Mouse (Mus musculus) CH12.LX (cell line): ENCODE data around the gene Dtx1. TPM values are rescaled to one million over a fixed set of nuclear protein-coding genes. Genes with fewer than 3 reads are reported as not detected.
A peak's percentile ranks its signal among the peaks of the same experiment; 100 is the strongest.

Experiments used
- DNase-seq: peaks from one replicate; pipeline ENCODE4 v3.0.0-alpha.2; 2013; ENCODE audit errors: extremely low read depth
- H3K27ac ChIP-seq: 2 replicates; pipeline ENCODE4 v1.5.1; 2012; ENCODE audit warnings: low read depth, mild to moderate bottlenecking, control low read depth, moderate library complexity; ENCODE audit not compliant: insufficient read depth
- H3K27me3 ChIP-seq: replicated peaks from 2 replicates; pipeline ENCODE3; 2012; ENCODE audit warnings: inconsistent platforms
- H3K36me3 ChIP-seq, 2 experiments: replicated peaks in 1 of 2; 2 replicates each; pipeline versions ENCODE3 to v1.6.1; 2012; ENCODE audit warnings: inconsistent platforms in 1 of 2, low read length in 1 of 2, mild to moderate bottlenecking in 1 of 2, mixed read lengths in 1 of 2, moderate library complexity in 1 of 2; ENCODE audit not compliant: control insufficient read depth in 1 of 2, insufficient read depth in 1 of 2
- H3K4me1 ChIP-seq, 2 experiments: 2 replicates each; pipeline ENCODE4 v1.6.1; 2012; ENCODE audit warnings: inconsistent platforms in 1 of 2, moderate library complexity in 1 of 2; ENCODE audit not compliant: insufficient read depth in 2 of 2, control insufficient read depth in 1 of 2
- H3K4me2 ChIP-seq: 2 replicates; pipeline ENCODE4 v1.6.1; 2012; ENCODE audit warnings: low read depth, mild to moderate bottlenecking, control low read depth; ENCODE audit not compliant: poor library complexity, insufficient read depth, severe bottlenecking
- H3K4me3 ChIP-seq, 3 experiments: fragments of 150-350 bp in 1 of 3; sonication (generic) in 1 of 3; replicated peaks in 1 of 3; 2 replicates each; pipeline versions ENCODE3 to v1.5.1; 2011 to 2012; ENCODE audit warnings: low read depth in 2 of 3, low read length in 2 of 3, mild to moderate bottlenecking in 2 of 3, moderate library complexity in 2 of 3, control low read depth in 1 of 3, improper control_type of control experiment in 1 of 3, inconsistent platforms in 1 of 3, mixed read lengths in 1 of 3; ENCODE audit not compliant: poor library complexity in 1 of 3
- H3K79me2 ChIP-seq: replicated peaks from 2 replicates; pipeline ENCODE4 v1.6.1; 2012; ENCODE audit warnings: mild to moderate bottlenecking, moderate library complexity; ENCODE audit not compliant: control insufficient read depth, poor library complexity, insufficient read depth, severe bottlenecking; ENCODE audit errors: extremely low read depth
- H3K9ac ChIP-seq: 2 replicates; pipeline ENCODE4 v1.6.1; 2012; ENCODE audit warnings: low read depth, mild to moderate bottlenecking, control low read depth, moderate library complexity; ENCODE audit not compliant: insufficient read depth
- H3K9me3 ChIP-seq: replicated peaks from 2 replicates; pipeline ENCODE3; 2012; ENCODE audit warnings: low read length, inconsistent platforms, mixed read lengths
- CHD2 ChIP-seq: IDR thresholded peaks from 2 replicates; pipeline ENCODE4 v1.6.1; 2011; ENCODE audit warnings: low read length, improper control_type of control experiment
- CTCF ChIP-seq, 2 experiments: IDR thresholded peaks in 1 of 2; conservative IDR thresholded peaks in 1 of 2; 2 replicates each; pipeline ENCODE4 v1.5.1; 2011 to 2012; ENCODE audit warnings: low read depth in 2 of 2, low read length in 2 of 2, improper control_type of control experiment in 1 of 2, inconsistent platforms in 1 of 2, mild to moderate bottlenecking in 1 of 2, moderate library complexity in 1 of 2
- ELF1 ChIP-seq: IDR thresholded peaks from 2 replicates; pipeline ENCODE4 v1.6.1; 2014; ENCODE audit warnings: low read depth, mild to moderate bottlenecking, inconsistent platforms, low read length, improper control_type of control experiment
- EP300 ChIP-seq: IDR thresholded peaks from 2 replicates; pipeline ENCODE4 v1.6.1; 2011; ENCODE audit warnings: low read length, improper control_type of control experiment
- ETS1 ChIP-seq: conservative IDR thresholded peaks from 2 replicates; pipeline ENCODE4 v1.6.1; 2012; ENCODE audit warnings: low read depth, mild to moderate bottlenecking, inconsistent platforms, low read length, improper control_type of control experiment, moderate library complexity
- GABPA ChIP-seq: IDR thresholded peaks from 2 replicates; pipeline ENCODE4 v1.6.1; 2012; ENCODE audit warnings: low read depth, low read length, improper control_type of control experiment, inconsistent platforms; ENCODE audit not compliant: insufficient replicate concordance
- IRF4 ChIP-seq: IDR thresholded peaks from 2 replicates; pipeline ENCODE4 v1.6.1; 2014; ENCODE audit warnings: low read depth, mild to moderate bottlenecking, inconsistent platforms, low read length, improper control_type of control experiment
- JUND ChIP-seq: conservative IDR thresholded peaks from 2 replicates; pipeline ENCODE4 v1.6.1; 2011; ENCODE audit warnings: low read depth, low read length, improper control_type of control experiment
- KAT2A ChIP-seq: IDR thresholded peaks from 2 replicates; pipeline ENCODE4 v1.6.1; 2012; ENCODE audit warnings: low read length, improper control_type of control experiment, inconsistent platforms; ENCODE audit not compliant: insufficient replicate concordance
- MAFK ChIP-seq: IDR thresholded peaks from 2 replicates; pipeline ENCODE4 v1.6.1; 2011; ENCODE audit warnings: low read length, improper control_type of control experiment; ENCODE audit not compliant: insufficient replicate concordance
- MAX ChIP-seq: IDR thresholded peaks from 2 replicates; pipeline ENCODE4 v1.6.1; 2011; ENCODE audit warnings: low read length, improper control_type of control experiment
- MAZ ChIP-seq: IDR thresholded peaks from 2 replicates; pipeline ENCODE4 v1.6.1; 2012; ENCODE audit warnings: low read depth, mild to moderate bottlenecking, inconsistent platforms, low read length, improper control_type of control experiment, moderate library complexity
- MXI1 ChIP-seq: IDR thresholded peaks from 2 replicates; pipeline ENCODE4 v1.6.1; 2011; ENCODE audit warnings: mild to moderate bottlenecking, low read depth, low read length, improper control_type of control experiment
- POLR2A ChIP-seq: IDR thresholded peaks from 2 replicates; pipeline ENCODE4 v1.6.1; 2011; ENCODE audit warnings: low read depth, mild to moderate bottlenecking, improper control_type of control experiment, low read length
- POLR2AphosphoS2 ChIP-seq: IDR thresholded peaks from 2 replicates; pipeline ENCODE4 v1.6.1; 2011; ENCODE audit warnings: low read depth, low read length, improper control_type of control experiment
- SIN3A ChIP-seq: IDR thresholded peaks from 2 replicates; pipeline ENCODE4 v1.6.1; 2012; ENCODE audit warnings: low read length, improper control_type of control experiment, inconsistent platforms
- SMC3 ChIP-seq: IDR thresholded peaks from 2 replicates; pipeline ENCODE4 v1.6.1; 2011; ENCODE audit warnings: low read depth, low read length, improper control_type of control experiment
- TBP ChIP-seq: conservative IDR thresholded peaks from 2 replicates; pipeline ENCODE4 v1.6.1; 2011; ENCODE audit warnings: low read depth, low read length, improper control_type of control experiment
- TCF12 ChIP-seq: IDR thresholded peaks from 2 replicates; pipeline ENCODE4 v1.6.1; 2014; ENCODE audit warnings: low read depth, mild to moderate bottlenecking, inconsistent platforms, low read length, improper control_type of control experiment
- UBTF ChIP-seq: IDR thresholded peaks from 2 replicates; pipeline ENCODE4 v1.6.1; 2012; ENCODE audit warnings: low read depth, mild to moderate bottlenecking, inconsistent platforms, low read length, improper control_type of control experiment, moderate library complexity
- ZNF384 ChIP-seq: IDR thresholded peaks from 2 replicates; pipeline ENCODE4 v1.6.1; 2012; ENCODE audit warnings: low read depth, low read length, improper control_type of control experiment, inconsistent platforms
- dilution Hi-C: fragments of 300-500 bp; cut with MboI; formaldehyde crosslinking; loops from 2 replicates; pipeline ENCODE4 v1.14.3; 2020; ENCODE audit warnings: low sequenced_read_pairs; ENCODE audit not compliant: extremely low pct_unique_long_range_greater_than_20kb, extremely low pct_ligation_motif_present
- in situ Hi-C: fragments of 300-500 bp; cut with MboI; formaldehyde crosslinking; loops from 3 replicates; pipeline ENCODE4 v1.14.3; 2019; ENCODE audit warnings: low sequenced_read_pairs, low pct_ligation_motif_present, low pct_unique_long_range_greater_than_20kb, mixed read lengths
- polyA plus RNA-seq: library from polyadenylated mRNA; unstranded; fragments of >175 nt; gene quantifications from 2 replicates; pipeline ENCODE4 v1.2.1, GENCODE M21; 2012; ENCODE audit warnings: low read depth; ENCODE audit not compliant: insufficient read length
- total RNA-seq, 2 experiments: library from RNA; depleted of rRNA; stranded (reverse); fragments of 300-350 nt in 1 of 2; fragments of >200 nt in 1 of 2; gene quantifications; 2 replicates each; pipeline ENCODE4 v1.2.3; 2012 to 2014

Dtx1 gene
- total and polyA plus RNA-seq, 3 experiments, result 0.98 to 3.9 (median 2.1) TPM

- no peak for DNase-seq
- TF ChIP-seq GABPA (no peak), MAX (no peak), TBP (no peak), MXI1 (no peak), SMC3 (no peak), SIN3A (no peak), MAFK (no peak), KAT2A (no peak), ELF1 (no peak), ETS1 (no peak)
- Histone ChIP-seq H3K79me2 (no peaks in the 10 kb centered on the region), H3K4me1 (peaks cover 22 to 31% of the 10 kb centered on the region in 2 experiments), H3K9me3 (peaks cover 3% of the 10 kb centered on the region), H3K27me3 (no peaks in the 10 kb centered on the region), H3K27ac (no peak overlapping the region), H3K4me2 (no peak overlapping the region), H3K36me3 (peaks cover 0 to 3% of the 10 kb centered on the region in 2 experiments), H3K9ac (no peak overlapping the region), H3K4me3 (no peak overlapping the region)
- in situ Hi-C loops, result no loop called here
- dilution Hi-C loops, result no loop called here
These were observed 67.5 kb downstream of the Dtx1 start for GRCm38 (mm10) chr5:120644227-120644626.

DNA sequence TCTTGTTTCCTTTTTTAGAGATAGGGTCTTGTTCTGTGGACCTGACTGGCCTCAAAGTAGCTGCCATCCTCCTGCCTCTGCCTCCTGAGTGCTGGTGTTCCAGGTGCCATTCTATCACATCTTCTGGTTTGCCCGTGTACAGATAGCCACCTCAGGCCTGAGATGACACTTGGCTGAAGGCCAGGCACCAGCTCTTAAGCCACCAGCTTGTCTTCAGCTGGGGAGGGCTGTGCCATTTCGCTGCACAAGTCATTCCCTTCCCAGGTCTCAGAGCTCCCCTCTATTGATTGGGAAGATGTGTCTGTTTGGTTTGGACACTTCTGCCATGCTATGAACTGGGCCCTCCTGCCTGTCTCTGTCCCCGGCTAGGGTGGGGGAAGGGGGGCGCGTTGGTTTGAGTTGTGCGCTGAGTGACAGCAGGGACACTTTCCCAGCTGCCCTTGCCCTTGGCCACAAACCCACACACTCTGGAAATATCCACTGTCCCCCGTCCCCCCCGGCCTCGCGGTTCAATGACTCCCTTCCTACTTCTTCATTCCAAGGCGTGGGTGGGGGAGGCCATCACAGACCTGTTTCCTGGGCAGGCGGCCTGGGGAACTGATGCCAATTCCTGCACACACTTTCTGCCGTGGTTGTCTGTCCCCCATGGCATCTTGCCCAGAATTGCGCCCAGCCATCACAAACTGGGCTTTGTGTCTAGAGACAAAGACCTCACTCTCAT lies 68.2 kb downstream of the Dtx1 start:
- no peaks in the 10 kb centered on the region for H3K79me2 ChIP-seq
- H3K4me2 ChIP-seq, result no peak overlapping the region
- peaks cover 0 to 3% of the 10 kb centered on the region in 2 experiments for H3K36me3 ChIP-seq
- H3K9ac ChIP-seq, result no peak overlapping the region
- peaks cover 3% of the 10 kb centered on the region for H3K9me3 ChIP-seq
- no peak for DNase-seq
- H3K27ac ChIP-seq, result no peak overlapping the region
- H3K27me3 ChIP-seq, result no peaks in the 10 kb centered on the region
- in situ Hi-C loops (no loop called here), dilution Hi-C loops (no loop called here)
- H3K4me3 ChIP-seq, result no peak overlapping the region
- TF ChIP-seq CTCF (conservative IDR thresholded peaks at IDR 0.05 in 1 of 2, IDR thresholded peaks at IDR 0.05 in 1 of 2; ENCODE audit: low read depth in 2 of 2, low read length in 2 of 2) (no peak), KAT2A (no peak), ZNF384 (no peak), POLR2A (no peak), EP300 (0 out of 2 replicates have a peak, but pooled peaks have one; percentile 46), MAZ (peak; percentile 40; the same call in 1 of the 2 replicates), JUND (no peak), ELF1 (no peak), UBTF (no peak), CHD2 (peak; percentile 64), ETS1 (peak; percentile 20; the same call in 1 of the 2 replicates), POLR2AphosphoS2 (no peak), TCF12 (0 out of 2 replicates have a peak, but pooled peaks have one; percentile 27), IRF4 (no peak)
- H3K4me1 ChIP-seq, result peaks cover 22 to 31% of the 10 kb centered on the region in 2 experiments
